Mouse (Mus musculus) forebrain, embryonic 13.5 days (tissue): Measurements from ENCODE around the gene Cdc34. TPM values are rescaled to one million over a fixed set of nuclear protein-coding genes. Genes with fewer than 3 reads are reported as not detected.

Experiments
- ATAC-seq: fragments of 200-750 bp; cut with Nextera tagmentation; 2 replicates; pipeline ENCODE4 v1.8.0; 2017
- H3K27ac ChIP-seq: fragments of 300-500 bp; sonication (generic); 2 replicates; pipeline ENCODE4 v1.5.1; 2015; ENCODE audit warnings: inconsistent platforms, mild to moderate bottlenecking, moderate library complexity
- H3K27me3 ChIP-seq: fragments of 300-500 bp; sonication (generic); 2 replicates; pipeline ENCODE4 v1.6.1; 2015; ENCODE audit warnings: mild to moderate bottlenecking, inconsistent platforms
- H3K36me3 ChIP-seq: fragments of 300-500 bp; sonication (generic); 2 replicates; pipeline ENCODE4 v1.6.1; 2015; ENCODE audit warnings: mild to moderate bottlenecking, inconsistent platforms; ENCODE audit not compliant: poor library complexity, severe bottlenecking
- H3K4me1 ChIP-seq: fragments of 300-500 bp; sonication (generic); 2 replicates; pipeline ENCODE4 v1.6.1; 2015; ENCODE audit warnings: inconsistent platforms
- H3K4me2 ChIP-seq: fragments of 300-500 bp; sonication (generic); 2 replicates; pipeline ENCODE4 v1.6.1; 2015; ENCODE audit warnings: inconsistent platforms, mild to moderate bottlenecking, moderate library complexity
- H3K4me3 ChIP-seq: fragments of 300-500 bp; sonication (generic); 2 replicates; pipeline ENCODE4 v1.5.1; 2015; ENCODE audit warnings: mild to moderate bottlenecking, inconsistent platforms
- H3K9ac ChIP-seq: fragments of 300-500 bp; sonication (generic); 2 replicates; pipeline ENCODE4 v1.6.1; 2015; ENCODE audit warnings: mild to moderate bottlenecking, inconsistent platforms
- H3K9me3 ChIP-seq: fragments of 300-500 bp; sonication (generic); replicated peaks from 2 replicates; pipeline ENCODE4 v1.6.1; 2016; ENCODE audit warnings: inconsistent platforms
- WGBS: fragments of 180-500 bp; shearing (Covaris S2); methylation state at CpG from one replicate; pipeline ENCODE4 v1.1.7; 2015; 5-methylcytosine and 5-hydroxymethylcytosine counted together
- polyA plus RNA-seq: library from polyadenylated mRNA; unstranded; fragments of >200 nt; fragmentation: Nextera tagmentation; extraction: Ambion mirVana; gene quantifications from 2 replicates; pipeline ENCODE4 v1.2.1, GENCODE M21; 2015

Gene Cdc34
- polyA plus RNA-seq, 1 experiment from 2014 or later, result 101 TPM

GRCm38 (mm10) chr10:79732500-79732899 is 50.5 kb downstream of the Cdc34 start:
- Histone ChIP-seq H3K9ac (no peak overlapping the region), H3K27me3 (peaks cover 19% of the 10 kb centered on the region), H3K4me2 (no peak overlapping the region), H3K27ac (no peak overlapping the region), H3K36me3 (peaks cover 49% of the 10 kb centered on the region), H3K4me1 (0 out of 2 replicates have a peak, but pooled peaks cover 8% of the 10 kb centered on the region), H3K9me3 (0 out of 2 replicates have a peak, but pooled peaks cover 2% of the 10 kb centered on the region), H3K4me3 (no peak overlapping the region)
- no peak for ATAC-seq
- WGBS, result 87% methylated on average over 1 of the region's 1 CpGs

- H3K4me2 ChIP-seq, result no peak overlapping the region
- H3K27ac ChIP-seq, result no peak overlapping the region
- H3K36me3 ChIP-seq, result peaks cover 62% of the 10 kb centered on the region
- H3K4me1 ChIP-seq, result 0 out of 2 replicates have a peak, but pooled peaks cover 8% of the 10 kb centered on the region
- H3K4me3 ChIP-seq, result no peak overlapping the region
- no peak overlapping the region for H3K9ac ChIP-seq
- 97% methylated on average over 15 of the region's 15 CpGs for WGBS
- H3K27me3 ChIP-seq, result peaks cover 19% of the 10 kb centered on the region
- no peak for ATAC-seq
- peaks cover 13% of the 10 kb centered on the region for H3K9me3 ChIP-seq
These were observed 51.9 kb downstream of the Cdc34 start for GRCm38 (mm10) chr10:79733847-79734246.

GRCm38 (mm10) chr10:79735361-79735760 is 53.4 kb downstream of the Cdc34 start:
- H3K36me3 ChIP-seq, result peaks cover 77% of the 10 kb centered on the region
- no peak overlapping the region for H3K9ac ChIP-seq
- H3K4me1 ChIP-seq, result 0 out of 2 replicates have a peak, but pooled peaks cover 3% of the 10 kb centered on the region
- 0 out of 2 replicates have a peak overlapping the region, but pooled peaks have one; percentile 5 for H3K4me2 ChIP-seq
- WGBS, result 29% methylated on average over 48 of the region's 52 CpGs
- H3K27ac ChIP-seq, result no peak overlapping the region
- H3K9me3 ChIP-seq, result peaks cover 28% of the 10 kb centered on the region
- ATAC-seq, result no peak
- peaks cover 19% of the 10 kb centered on the region for H3K27me3 ChIP-seq
- H3K4me3 ChIP-seq, result no peak overlapping the region

- Histone ChIP-seq H3K4me3 (no peak overlapping the region), H3K9ac (no peak overlapping the region), H3K27ac (no peak overlapping the region), H3K27me3 (peaks cover 19% of the 10 kb centered on the region), H3K9me3 (peaks cover 32% of the 10 kb centered on the region), H3K4me2 (no peak overlapping the region), H3K4me1 (0 out of 2 replicates have a peak, but pooled peaks cover 3% of the 10 kb centered on the region), H3K36me3 (peaks cover 91% of the 10 kb centered on the region)
- ATAC-seq, result no peak
- WGBS, result 93% methylated on average over 14 of the region's 14 CpGs
These were observed 54.7 kb downstream of the Cdc34 start for GRCm38 (mm10) chr10:79736706-79737105.

Other genes starting within 250 kb of the Cdc34 start
- gene Vmn2r83, start 213.5 kb upstream of the Cdc34 start, polyA plus RNA-seq, result not detected in 2 replicates
- gene Plpp2, start 148.4 kb upstream of the Cdc34 start, polyA plus RNA-seq, result 7.0 and 7.9 TPM in 2 replicates
- gene Mier2, start 127.0 kb upstream of the Cdc34 start, polyA plus RNA-seq, result 53.9 and 60.2 TPM in 2 replicates
- gene Theg, start 94.9 kb upstream of the Cdc34 start, polyA plus RNA-seq, result not detected in 2 replicates
- gene C2cd4c, start 68.2 kb upstream of the Cdc34 start, polyA plus RNA-seq, result 0.08 and 0.11 TPM in 2 replicates
- gene Shc2, start 44.3 kb upstream of the Cdc34 start, polyA plus RNA-seq, result 8.2 and 11.4 TPM in 2 replicates
- 0.13 TPM in 1 of 2 replicates, not detected in the other for gene Odf3l2, start 36.5 kb upstream of the Cdc34 start, polyA plus RNA-seq
- 0.31 and 0.43 TPM in 2 replicates for gene Madcam1, start 17.6 kb upstream of the Cdc34 start, polyA plus RNA-seq
- 67.8 and 73.0 TPM in 2 replicates for gene Tpgs1, start 12.8 kb upstream of the Cdc34 start, polyA plus RNA-seq
- 1.3 and 1.4 TPM in 2 replicates for gene Gzmm, start 6.8 kb downstream of the Cdc34 start, polyA plus RNA-seq
- gene Bsg, start 22.3 kb downstream of the Cdc34 start, polyA plus RNA-seq, result 489 and 502 TPM in 2 replicates
- 0.06 and 0.10 TPM in 2 replicates for gene Hcn2, start 34.4 kb downstream of the Cdc34 start, polyA plus RNA-seq
- gene Polrmt, start 64.4 kb downstream of the Cdc34 start, polyA plus RNA-seq, result 39.1 and 43.8 TPM in 2 replicates
- 0.48 and 0.71 TPM in 2 replicates for gene Fgf22, start 72.9 kb downstream of the Cdc34 start, polyA plus RNA-seq
- gene Rnf126, start 84.8 kb downstream of the Cdc34 start, polyA plus RNA-seq, result 70.9 and 74.8 TPM in 2 replicates
- gene Fstl3, start 95.1 kb downstream of the Cdc34 start, polyA plus RNA-seq, result 0.40 and 0.62 TPM in 2 replicates
- 0.09 and 0.13 TPM in 2 replicates for gene Prss57, start 108.8 kb downstream of the Cdc34 start, polyA plus RNA-seq
- gene Palm, start 111.4 kb downstream of the Cdc34 start, polyA plus RNA-seq, result 214 and 234 TPM in 2 replicates
- 0.71 and 1.1 TPM in 2 replicates for gene Misp, start 138.8 kb downstream of the Cdc34 start, polyA plus RNA-seq
- gene Ptbp1, start 172.2 kb downstream of the Cdc34 start, polyA plus RNA-seq, result 148 and 171 TPM in 2 replicates
- gene Prtn3, start 192.3 kb downstream of the Cdc34 start, polyA plus RNA-seq, result 12.8 and 15.9 TPM in 2 replicates
- gene Plppr3, start 192.4 kb downstream of the Cdc34 start, polyA plus RNA-seq, result 290 and 308 TPM in 2 replicates
- gene Elane, start 204.1 kb downstream of the Cdc34 start, polyA plus RNA-seq, result 0.24 TPM in 1 of 2 replicates, not detected in the other
- not detected in 2 replicates for gene Cfd, start 208.7 kb downstream of the Cdc34 start, polyA plus RNA-seq
- 49.0 and 59.0 TPM in 2 replicates for gene Med16, start 226.7 kb downstream of the Cdc34 start, polyA plus RNA-seq
- 33.6 TPM in 1 of 2 replicates, not detected in the other for gene Gm26602, start 228.7 kb downstream of the Cdc34 start, polyA plus RNA-seq
- gene Kiss1r, start 234.8 kb downstream of the Cdc34 start, polyA plus RNA-seq, result 1.0 and 1.3 TPM in 2 replicates
- 200 and 217 TPM in 2 replicates for gene R3hdm4, start 239.0 kb downstream of the Cdc34 start, polyA plus RNA-seq
- 2.5 and 3.6 TPM in 2 replicates for gene Arid3a, start 244.8 kb downstream of the Cdc34 start, polyA plus RNA-seq